9 mouse cellular contexts compared by ENCODE assay signal in the genomic region with DNA sequence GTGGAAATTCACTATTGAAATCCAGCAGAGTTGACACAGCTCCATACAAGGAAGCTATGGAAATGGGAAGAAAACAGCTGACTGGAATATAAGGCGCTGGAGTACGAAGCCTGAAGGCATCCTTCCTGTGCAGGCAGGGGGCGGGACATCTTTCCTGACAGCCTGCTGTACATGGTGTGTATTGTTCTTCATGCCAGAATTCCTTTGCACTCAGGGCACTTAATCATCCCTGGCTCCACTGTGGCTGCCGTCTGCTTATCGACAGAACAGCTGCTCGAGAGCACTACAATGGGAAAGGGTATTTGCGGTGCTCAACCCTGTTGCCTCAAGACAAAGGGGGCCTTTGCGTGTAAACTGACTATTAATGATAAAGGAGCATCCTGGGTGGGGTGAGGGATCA. TPM values are rescaled to one million over a fixed set of nuclear protein-coding genes. Genes with fewer than 3 reads are reported as not detected.
DNase-seq lines count a peak whose midpoint lies in the region; ATAC-seq and TF ChIP-seq lines count a peak whose summit lies in the region.
"Had no signal": no experiment of that assay in that cellular context is flagged by ENCODE, and none has a peak within 500 bp of the region (broad histone marks: within the 10 kb centered on the region; RNA-seq: fewer than 3 reads in every experiment).

No protein-coding gene starts in this region.

- no peaks in the 10 kb centered on the region for H3K9me3 ChIP-seq in heart, embryonic 11.5 days (replicated peaks; ENCODE audit: control insufficient read depth, low read length)
- no peaks in the 10 kb centered on the region for H3K9me3 ChIP-seq in hindbrain, embryonic 13.5 days
- H3K9me3 ChIP-seq in limb, embryonic 13.5 days: no peaks in the 10 kb centered on the region
- H3K9me3 ChIP-seq in neural tube, embryonic 14.5 days (ENCODE audit: control insufficient read depth, low read length): no peaks in the 10 kb centered on the region
- H3K9me3 ChIP-seq: limb, embryonic 15.5 days had no signal

- 0 out of 2 replicates have a peak, but pooled peaks cover 4% of the 10 kb centered on the region for H3K4me1 ChIP-seq in heart, embryonic 11.5 days (ENCODE audit: control insufficient read depth, insufficient read depth, low read length)
- H3K4me1 ChIP-seq in hindbrain, embryonic 13.5 days (replicated peaks): peaks cover 13% of the 10 kb centered on the region
- no peaks in the 10 kb centered on the region for H3K4me1 ChIP-seq in limb, embryonic 13.5 days
- H3K4me1 ChIP-seq in neural tube, embryonic 14.5 days (ENCODE audit: control insufficient read depth, insufficient read depth, low read length): no peaks in the 10 kb centered on the region
- H3K4me1 ChIP-seq: limb, embryonic 15.5 days had no signal

- no peak for DNase-seq in heart, adult 9 months (ENCODE audit: low spot score in 2 of 2)
- peak; percentile 71 for DNase-seq in brain, embryonic 14.5 days (ENCODE audit: low read depth)
- no peak for DNase-seq in spleen, postnatal 14 days (ENCODE audit: low spot score in 2 of 2)

- 18% methylated on average over 8 of the region's 8 CpGs for WGBS in heart, embryonic 11.5 days (ENCODE audit: insufficient replicate concordance)
- 19% methylated on average over 8 of the region's 8 CpGs for WGBS in hindbrain, embryonic 13.5 days
- 65% methylated on average over 8 of the region's 8 CpGs for WGBS in limb, embryonic 13.5 days
- 11% methylated on average over 8 of the region's 8 CpGs for WGBS in neural tube, embryonic 14.5 days

- 0 out of 2 replicates have a peak overlapping the region, but pooled peaks have one; percentile 2 for H3K4me2 ChIP-seq in heart, embryonic 11.5 days
- H3K4me2 ChIP-seq in hindbrain, embryonic 13.5 days: 0 out of 2 replicates have a peak overlapping the region, but pooled peaks have one; percentile 23
- no peak overlapping the region for H3K4me2 ChIP-seq in limb, embryonic 13.5 days (replicated peaks)
- no peak overlapping the region for H3K4me2 ChIP-seq in neural tube, embryonic 14.5 days (ENCODE audit: low read depth, low read length)
- H3K4me2 ChIP-seq: limb, embryonic 15.5 days had no signal

- no peak overlapping the region for H3K9ac ChIP-seq in heart, embryonic 11.5 days (ENCODE audit: low read depth, low read length)
- H3K9ac ChIP-seq in hindbrain, embryonic 13.5 days: no peak overlapping the region
- H3K9ac ChIP-seq in limb, embryonic 13.5 days: no peak overlapping the region
- no peak overlapping the region for H3K9ac ChIP-seq in neural tube, embryonic 14.5 days (replicated peaks; ENCODE audit: low read depth, low read length)
- H3K9ac ChIP-seq: limb, embryonic 15.5 days had no signal

- no peak overlapping the region for H3K27ac ChIP-seq in heart, embryonic 11.5 days (ENCODE audit: low read depth, low read length)
- H3K27ac ChIP-seq in hindbrain, embryonic 13.5 days: peak overlapping the region; percentile 64
- H3K27ac ChIP-seq in limb, embryonic 13.5 days: no peak overlapping the region
- peak overlapping the region; percentile 44; the same call in 1 of the 2 replicates for H3K27ac ChIP-seq in neural tube, embryonic 14.5 days (ENCODE audit: low read depth, low read length)
- H3K27ac ChIP-seq: limb, embryonic 15.5 days had no signal

- TF ChIP-seq CTCF in brain, embryonic 14.5 days (IDR thresholded peaks at IDR 0.05; ENCODE audit: borderline replicate concordance, extremely low read depth, insufficient read depth, insufficient read length): 0 out of 2 replicates have a peak, but pooled peaks have one; percentile 2

- no peaks in the 10 kb centered on the region for H3K27me3 ChIP-seq in heart, embryonic 11.5 days (ENCODE audit: control insufficient read depth, insufficient read depth, low read length)
- H3K27me3 ChIP-seq in hindbrain, embryonic 13.5 days: no peaks in the 10 kb centered on the region
- no peaks in the 10 kb centered on the region for H3K27me3 ChIP-seq in limb, embryonic 13.5 days
- no peaks in the 10 kb centered on the region for H3K27me3 ChIP-seq in neural tube, embryonic 14.5 days (ENCODE audit: control insufficient read depth, insufficient read depth, low read length)
- H3K27me3 ChIP-seq: limb, embryonic 15.5 days had no signal

- peak; percentile 68; the same call in 1 of the 2 replicates for ATAC-seq in heart, embryonic 11.5 days (replicated peaks; ENCODE audit: insufficient number of reproducible peaks, low FRiP score, low TSS enrichment)
- ATAC-seq in hindbrain, embryonic 13.5 days (ENCODE audit: low FRiP score): peak; percentile 87
- peak; percentile 85 for ATAC-seq in limb, embryonic 13.5 days (ENCODE audit: low FRiP score, low read depth)
- peak; percentile 89 for ATAC-seq in neural tube, embryonic 14.5 days (ENCODE audit: low read depth)
- no peak for ATAC-seq in erythroid progenitor cell, adult 5-6 weeks (replicated peaks; ENCODE audit: low FRiP score, poor library complexity, severe bottlenecking)

- no peaks in the 10 kb centered on the region for H3K36me3 ChIP-seq in heart, embryonic 11.5 days (ENCODE audit: control insufficient read depth, insufficient read depth, low read length)
- H3K36me3 ChIP-seq in hindbrain, embryonic 13.5 days: no peaks in the 10 kb centered on the region
- no peaks in the 10 kb centered on the region for H3K36me3 ChIP-seq in limb, embryonic 13.5 days
- no peaks in the 10 kb centered on the region for H3K36me3 ChIP-seq in neural tube, embryonic 14.5 days (ENCODE audit: control insufficient read depth, insufficient read depth, low read length)
- H3K36me3 ChIP-seq: limb, embryonic 15.5 days had no signal

- TF ChIP-seq POLR2A in brain, embryonic 14.5 days (IDR thresholded peaks at IDR 0.05; ENCODE audit: borderline replicate concordance, extremely low read depth, insufficient read depth, insufficient read length, poor library complexity, severe bottlenecking): no peak

- H3K4me3 ChIP-seq in heart, embryonic 11.5 days (ENCODE audit: low read depth, low read length): no peak overlapping the region
- no peak overlapping the region for H3K4me3 ChIP-seq in hindbrain, embryonic 13.5 days
- H3K4me3 ChIP-seq in limb, embryonic 13.5 days: no peak overlapping the region
- H3K4me3 ChIP-seq in neural tube, embryonic 14.5 days (ENCODE audit: low read depth, low read length): no peak overlapping the region
- H3K4me3 ChIP-seq: limb, embryonic 15.5 days had no signal

RNA-seq across cellular contexts. Expression of gene Ehd3, which starts 33.0 kb away (rescaled TPM):
- polyA plus RNA-seq in heart, embryonic 11.5 days (2014; fragmentation: Nextera tagmentation; extraction: Ambion mirVana): 3.8 and 4.4 TPM in 2 replicates
- polyA plus RNA-seq in brain, embryonic 14.5 days (2012; rRNA removed): 11.9 and 19.5 TPM in 2 replicates
- polyA plus RNA-seq in hindbrain, embryonic 13.5 days (2015; fragmentation: Nextera tagmentation; extraction: Ambion mirVana): 13.7 and 14.9 TPM in 2 replicates
- 5.8 and 6.1 TPM in 2 replicates for polyA plus RNA-seq in limb, embryonic 13.5 days (2015; fragmentation: Nextera tagmentation; extraction: Ambion mirVana)
- polyA plus RNA-seq in neural tube, embryonic 14.5 days (2014; fragmentation: Nextera tagmentation; extraction: Ambion mirVana): 24.5 and 25.4 TPM in 2 replicates
- 1.4 TPM in 1 of 2 replicates, not detected in the other for total RNA-seq in erythroid progenitor cell, adult 5-6 weeks (2015; ENCODE audit: low replicate concordance)
- 0.77 and 1.3 TPM in 2 replicates for total RNA-seq in erythroid progenitor cell, adult 5-6 weeks (2017; ENCODE audit: low replicate concordance)

Comparison
In these comparisons a context has a peak if more than half of its experiments do, and no peak if none do; other contexts are left out.
1. H3K27ac ChIP-seq: peak in hindbrain, embryonic 13.5 days (single experiment) and neural tube, embryonic 14.5 days (single experiment); none in heart, embryonic 11.5 days (single experiment) and limb, embryonic 13.5 days (single experiment).
2. H3K4me2 ChIP-seq: peak in heart, embryonic 11.5 days (single experiment) and hindbrain, embryonic 13.5 days (single experiment); none in limb, embryonic 13.5 days (single experiment) and neural tube, embryonic 14.5 days (single experiment).